Mouse (Mus musculus) cerebellum, adult 8-10 months (tissue): Measurements from ENCODE around the gene Slfn8.
"Not testable (repeated sequence)": the region's sequence is repeated elsewhere in the genome, so short reads cannot be mapped to it uniquely, and the experiment has no call there.

Experiments
- DNase-seq: peaks from one replicate; pipeline ENCODE4 v3.0.0; 2022

Gene Slfn8

DNA sequence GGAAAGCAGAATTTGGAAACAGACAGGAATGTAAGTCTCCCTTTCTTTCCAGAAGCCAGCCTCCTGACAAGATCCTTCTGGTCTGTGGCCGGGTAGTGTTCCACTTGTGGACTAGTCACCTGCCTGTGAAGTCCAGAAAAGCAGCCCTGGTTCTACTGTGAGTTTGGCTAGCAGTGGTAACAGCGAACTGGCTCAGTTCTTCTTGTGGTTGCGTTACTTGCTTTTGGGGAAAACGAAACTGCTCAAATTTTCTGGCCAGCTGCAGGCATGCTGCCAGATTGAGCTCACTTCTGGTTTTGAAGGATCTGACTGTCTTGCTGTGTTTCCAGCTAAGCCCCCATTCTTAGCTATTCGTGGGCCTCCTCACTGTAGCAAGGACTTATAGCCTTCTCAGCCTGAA lies at the start of gene Slfn8:
Gene Slfn8 (minus strand): TSS at position 190 of the 400 bp plus-strand sequence.
- no peak for DNase-seq

DNA sequence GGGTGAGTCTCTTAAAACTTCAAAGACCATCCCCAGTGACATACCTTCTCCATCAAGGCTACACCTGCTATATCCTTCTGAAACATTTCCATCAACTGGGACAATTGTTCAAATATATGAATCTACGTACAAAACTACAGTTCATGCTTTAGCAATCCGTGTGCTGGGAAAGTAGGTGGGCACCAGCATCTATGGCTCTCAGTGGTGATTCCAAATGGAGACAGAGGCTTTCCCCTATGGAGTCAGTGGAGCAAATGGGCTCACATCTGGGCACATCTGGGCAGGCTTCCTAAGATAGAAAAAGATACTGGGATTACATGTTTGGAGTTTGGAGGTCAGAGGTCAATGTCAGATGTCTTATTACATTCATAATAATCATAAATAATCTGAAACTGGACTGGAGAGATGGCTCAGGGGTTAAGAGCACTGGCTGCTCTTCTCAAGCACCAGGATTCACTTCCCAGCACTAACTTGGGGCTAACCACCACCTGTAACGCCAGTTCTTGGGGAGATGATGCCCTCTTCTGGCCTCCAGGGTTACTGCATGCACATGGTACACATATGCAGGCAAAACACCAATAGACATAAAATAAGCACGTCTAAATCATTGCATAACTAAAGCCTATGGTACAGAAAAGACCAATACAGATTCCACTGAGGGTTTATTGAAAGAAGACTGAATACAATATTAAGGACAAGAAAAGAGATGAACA lies 47.5 kb upstream of the Slfn8 start:
- no peak for DNase-seq

DNA sequence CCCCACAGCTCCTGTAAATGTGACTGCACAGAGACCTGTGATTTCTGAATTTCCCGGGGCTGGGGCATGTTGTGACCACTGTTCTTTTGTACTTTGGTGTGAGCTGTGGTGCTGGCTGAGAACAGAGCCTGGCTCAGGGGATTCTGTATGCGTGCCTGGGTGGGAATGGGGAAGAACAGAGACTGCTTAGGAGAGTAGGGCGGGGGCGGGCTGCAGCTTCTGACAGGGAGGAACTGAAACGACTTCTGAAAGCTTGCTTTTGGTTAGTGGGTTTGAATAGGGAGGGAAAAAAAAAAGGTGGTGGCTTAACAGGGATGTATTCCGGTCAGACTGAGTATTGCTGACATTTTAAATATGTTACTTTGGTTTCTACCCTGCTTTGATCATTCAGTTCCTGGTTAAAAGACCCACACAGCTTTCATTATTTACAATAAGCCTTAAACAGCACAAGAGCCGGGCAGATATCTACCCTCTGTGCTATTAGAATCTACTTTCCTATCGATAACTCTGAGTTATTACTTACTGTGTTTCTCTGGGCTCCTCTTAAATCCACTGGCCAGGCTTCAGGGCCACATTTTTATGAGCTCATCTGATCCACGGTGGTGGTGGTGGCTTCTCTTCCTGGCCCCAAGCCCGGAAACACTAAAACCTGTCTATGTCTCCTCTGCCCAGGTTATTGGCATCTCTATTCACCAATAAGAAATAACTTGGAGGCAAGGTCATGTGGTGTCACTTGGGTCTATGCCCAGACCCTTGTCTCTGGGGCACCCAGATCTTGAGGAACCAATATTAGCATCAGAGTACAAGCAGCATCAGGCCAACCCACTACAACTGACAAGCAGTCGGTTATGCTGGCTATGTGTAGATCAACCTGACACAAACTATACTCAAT lies 46.3 kb upstream of the Slfn8 start:
- DNase-seq = no peak

DNA sequence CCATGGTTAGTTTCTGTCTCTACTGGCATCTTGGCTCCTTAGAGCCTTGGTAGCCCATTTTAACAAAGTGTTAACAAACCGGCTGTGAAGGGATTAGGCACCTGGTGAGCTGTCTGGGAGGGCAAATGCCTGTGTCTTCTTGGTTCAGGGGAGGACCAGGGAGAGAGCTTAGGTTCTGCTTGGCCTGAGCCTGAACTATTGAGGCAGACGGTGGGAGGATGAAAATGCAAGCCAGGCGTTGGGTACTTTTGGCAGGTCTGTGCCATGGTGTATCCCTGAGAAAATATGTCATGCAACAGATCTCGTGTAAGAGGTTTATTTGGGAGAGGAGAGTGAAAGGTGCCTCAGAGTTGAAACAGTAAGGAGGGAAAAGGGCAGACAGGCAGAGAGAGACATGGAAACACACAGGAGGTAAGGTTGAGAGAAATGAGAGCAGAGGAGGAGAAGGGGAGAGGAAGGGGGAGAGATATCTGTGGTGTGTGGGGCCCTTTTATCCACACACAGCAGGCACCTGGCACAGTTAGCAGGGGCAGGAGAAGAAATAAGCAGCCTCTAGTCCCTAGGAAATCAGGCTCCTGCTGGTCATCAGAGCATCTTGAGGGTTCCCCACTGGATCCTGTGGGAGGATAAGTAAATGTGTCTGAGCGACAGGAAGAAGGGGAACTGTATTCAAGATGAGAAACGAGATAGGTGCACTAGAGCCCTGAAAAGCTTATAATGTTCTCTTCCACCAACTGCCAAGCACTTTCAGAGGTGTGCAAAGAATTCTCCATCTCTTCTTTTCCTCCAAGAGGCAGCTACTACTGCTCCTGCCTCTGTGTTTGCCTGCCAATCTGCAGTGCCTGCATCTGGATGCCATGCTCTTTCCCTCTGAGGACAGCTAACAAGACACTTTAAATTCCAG lies 45.1 kb upstream of the Slfn8 start:
- DNase-seq = no peak

DNA sequence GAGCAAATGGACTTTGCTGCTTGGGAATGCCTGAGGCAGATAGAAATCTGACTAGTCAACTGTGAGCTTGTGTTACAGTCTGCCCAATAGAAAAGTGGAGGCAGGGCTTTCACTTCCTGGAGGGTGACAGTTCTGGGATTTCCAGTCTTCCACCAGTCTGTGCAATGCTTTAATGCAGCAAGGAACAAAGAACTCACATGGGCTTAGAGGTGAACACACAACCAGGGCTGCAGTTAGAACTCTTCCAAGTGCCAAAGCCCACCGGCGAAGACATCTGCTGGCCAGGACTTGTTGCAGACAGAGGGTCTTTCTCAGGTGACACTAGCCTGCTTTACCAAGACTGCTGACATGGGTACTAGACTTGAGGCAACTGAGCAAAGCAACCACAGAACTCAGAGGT lies 44.3 kb upstream of the Slfn8 start, which contains the start of gene Slfn2:
Gene Slfn2 (plus strand): TSS at position 167 of the 400 bp plus-strand sequence.
- no peak for DNase-seq

DNA sequence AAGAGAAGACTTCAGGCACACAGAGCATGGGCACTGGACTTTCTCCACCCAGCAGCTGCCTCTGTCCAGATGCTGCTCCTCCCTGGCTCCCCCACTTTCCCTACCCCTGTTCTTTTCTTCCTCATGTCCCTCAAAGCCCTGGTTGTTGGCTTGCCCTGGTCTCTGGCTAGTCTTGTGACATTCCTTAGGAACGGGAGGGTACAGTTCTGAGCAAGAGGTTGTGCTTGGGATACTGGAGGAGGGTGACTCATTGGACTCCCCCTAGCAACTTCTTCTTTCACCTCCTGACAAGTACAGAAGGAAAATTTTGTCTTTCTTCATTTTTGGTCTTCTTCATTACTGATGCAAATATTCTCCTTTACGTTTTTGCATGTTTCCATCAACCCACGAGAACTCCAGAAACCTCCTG lies 43.3 kb upstream of the Slfn8 start:
- no peak for DNase-seq

DNA sequence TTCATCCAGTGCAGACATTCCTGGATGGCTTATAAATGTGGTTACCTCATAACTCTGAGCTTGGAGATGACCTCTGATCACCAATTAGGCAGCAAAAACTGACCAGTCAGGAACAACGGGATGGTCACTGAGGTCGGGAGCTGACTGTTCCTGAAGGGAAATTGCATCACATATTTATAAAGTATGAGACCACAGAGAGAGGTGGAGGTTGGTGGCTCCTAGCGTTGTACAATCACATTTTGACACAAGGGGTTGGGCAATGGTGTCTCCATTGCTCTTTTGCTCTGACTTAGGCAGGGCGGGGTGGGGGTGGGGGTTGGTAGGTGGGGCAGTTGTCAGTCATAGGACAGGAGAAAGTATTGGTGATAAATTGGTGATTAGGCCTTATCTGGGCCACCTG lies 42.5 kb upstream of the Slfn8 start:
- DNase-seq = no peak

DNA sequence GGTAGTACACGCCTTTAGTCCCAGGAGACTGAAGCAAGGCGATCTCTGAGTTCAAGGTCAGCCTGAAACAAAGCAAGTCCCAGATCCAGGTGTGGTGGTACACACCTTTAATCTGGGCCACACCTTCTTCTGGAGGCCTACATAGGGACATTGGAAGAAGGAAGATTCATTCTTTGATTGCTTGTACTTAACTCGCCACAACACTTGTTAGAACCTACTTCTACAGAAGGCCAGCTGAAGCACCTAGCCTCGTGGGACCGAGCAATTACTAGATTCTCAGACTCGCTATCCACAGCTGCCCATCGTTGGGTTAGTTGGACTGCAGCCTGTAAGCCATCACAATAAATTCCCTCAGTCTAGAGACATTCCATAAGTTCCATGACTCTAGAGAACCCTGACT lies 41.2 kb upstream of the Slfn8 start:
- DNase-seq = no peak

DNA sequence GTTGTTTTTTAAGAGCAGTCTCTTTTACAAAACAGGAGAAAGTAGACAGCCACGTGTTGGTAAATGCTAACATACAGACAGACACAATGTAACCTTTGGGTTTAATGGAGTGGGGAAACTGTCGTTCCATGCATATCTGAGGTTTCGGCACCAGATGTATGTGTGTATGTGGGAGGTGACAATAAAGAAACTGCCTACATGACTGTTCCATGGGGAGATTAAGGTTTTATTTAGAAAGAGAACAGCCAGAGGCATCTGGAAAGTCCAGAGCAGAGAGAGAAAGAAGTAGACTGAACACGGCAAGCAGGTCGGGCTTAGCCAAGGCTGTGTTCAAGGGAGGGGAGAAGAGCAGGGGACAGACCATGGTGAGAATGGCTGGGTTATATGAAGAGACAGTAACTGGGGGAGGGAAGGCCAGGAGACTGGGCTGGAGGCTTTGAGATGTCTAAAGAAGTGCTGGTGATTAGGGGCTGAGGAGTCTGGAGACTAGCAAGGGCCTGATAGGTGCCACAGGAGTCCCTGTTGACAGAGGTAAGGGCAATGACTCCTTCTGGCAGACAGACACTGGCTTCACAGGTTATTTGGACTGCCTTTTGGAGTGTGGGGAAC lies 39.9 kb upstream of the Slfn8 start:
- DNase-seq = no peak

DNA sequence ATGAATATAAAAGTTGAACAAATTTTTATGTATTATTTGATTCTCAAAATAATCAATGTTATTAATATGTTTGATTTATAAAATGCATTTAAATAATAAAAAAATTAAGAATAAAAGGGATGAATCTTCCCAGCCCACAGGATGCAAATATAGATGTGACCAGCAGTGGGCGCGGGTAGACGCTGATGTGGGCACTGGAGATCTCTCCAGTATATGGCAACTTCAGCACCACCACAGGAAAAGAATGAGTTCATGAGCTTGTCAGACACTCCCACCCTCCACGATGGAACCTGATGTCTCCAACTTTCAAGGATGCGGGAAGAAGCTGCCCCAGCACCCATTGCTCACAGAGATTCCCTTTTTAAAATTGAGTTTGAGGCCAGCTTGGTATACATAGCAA lies 37.3 kb upstream of the Slfn8 start:
- DNase-seq = peak; percentile 7

DNA sequence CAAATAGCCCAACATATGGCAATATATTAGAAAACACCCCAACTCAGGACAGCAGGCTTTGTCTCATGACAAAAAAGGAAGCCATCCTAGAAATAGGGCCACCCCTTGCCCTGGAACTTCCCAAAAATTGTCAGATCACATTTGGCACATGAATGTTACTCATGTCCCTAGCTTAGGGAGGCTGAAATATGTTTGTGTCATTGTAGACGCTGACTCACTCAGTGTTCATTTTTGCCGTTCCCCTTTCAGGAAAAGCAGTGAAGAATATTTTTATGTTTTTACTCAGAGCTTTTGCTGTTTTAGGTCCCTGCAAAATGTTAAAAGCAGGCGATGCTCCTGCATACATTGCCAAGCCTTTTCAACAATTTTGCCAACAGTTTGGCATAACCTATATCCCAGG lies 25.0 kb upstream of the Slfn8 start:
- DNase-seq = no peak

DNA sequence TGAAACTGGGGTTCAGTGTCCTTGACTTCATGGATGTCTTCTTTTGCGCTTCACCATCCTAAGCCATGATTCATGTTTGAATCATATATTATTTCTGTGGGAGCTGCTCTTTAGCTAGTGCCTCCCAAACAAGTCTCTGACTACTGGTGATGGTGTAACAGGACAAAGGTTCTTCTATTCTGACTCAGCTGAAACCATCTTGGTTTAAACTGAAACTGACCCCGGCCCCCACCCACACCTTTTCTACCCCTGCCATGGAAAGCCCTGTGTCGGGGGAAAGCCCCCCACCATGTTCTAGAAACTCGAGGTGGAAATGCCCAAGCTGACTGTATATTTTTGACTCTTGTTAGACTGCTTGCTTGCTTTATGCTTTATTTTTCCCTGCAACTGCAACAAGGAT lies 23.3 kb upstream of the Slfn8 start:
- no peak for DNase-seq

DNA sequence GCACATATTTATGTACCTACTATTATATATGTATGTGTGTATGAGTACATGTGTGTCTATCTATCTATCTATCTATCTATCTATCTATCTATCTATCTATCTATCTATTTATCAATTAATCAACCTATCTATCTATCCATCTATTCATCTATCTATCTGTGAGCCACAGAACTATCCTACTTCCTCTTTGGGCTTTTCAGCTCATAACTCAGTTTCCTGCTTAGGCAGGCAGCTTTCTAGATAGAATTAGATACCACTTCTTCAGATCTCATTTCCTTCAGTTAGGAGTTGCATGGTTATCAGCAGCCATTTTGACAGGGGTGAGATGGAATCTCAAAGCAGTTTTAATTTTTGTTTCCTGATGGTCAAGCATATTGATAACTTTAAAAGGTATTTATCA lies 20.4 kb upstream of the Slfn8 start:
- DNase-seq = no peak

DNA sequence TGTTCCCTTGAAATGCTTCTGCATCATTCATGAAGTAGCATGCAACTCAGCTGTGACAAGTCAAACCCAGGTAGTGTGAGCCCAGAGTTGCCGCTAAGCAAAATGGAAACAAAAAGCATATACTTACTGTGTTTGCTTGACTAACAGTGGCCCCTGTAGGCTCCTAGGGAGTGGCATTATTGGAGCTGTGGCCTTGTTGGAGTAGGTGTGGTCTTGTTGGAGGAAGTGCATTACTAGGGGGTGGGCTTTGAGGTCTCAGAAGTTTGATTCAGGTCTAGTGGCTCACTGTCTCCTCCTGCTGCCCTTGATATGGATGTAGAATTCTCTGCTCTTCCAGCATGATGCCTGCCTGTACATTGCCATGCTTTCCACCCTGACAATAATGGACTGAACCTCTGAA lies 19.7 kb upstream of the Slfn8 start:
- no peak for DNase-seq

DNA sequence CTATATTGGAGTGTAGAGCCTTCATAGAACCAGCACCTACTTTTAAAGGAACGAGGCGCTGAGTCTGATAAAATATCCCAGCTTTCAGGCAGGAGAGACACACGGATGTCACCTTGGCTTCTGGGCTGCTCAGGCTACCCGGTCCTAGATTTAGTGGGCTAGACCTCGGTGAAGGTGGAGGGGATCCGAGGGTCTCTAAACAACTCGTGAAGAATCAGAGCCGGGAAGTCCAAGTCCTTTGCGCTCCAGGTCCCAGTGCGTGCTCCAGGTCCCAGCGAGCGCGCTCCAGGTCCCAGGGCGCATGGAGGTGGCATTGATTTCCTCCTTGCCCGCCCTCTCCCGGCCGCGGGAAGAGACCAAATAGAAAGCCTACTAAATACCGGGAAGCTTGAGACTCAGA lies 19.2 kb upstream of the Slfn8 start:
- no peak for DNase-seq

DNA sequence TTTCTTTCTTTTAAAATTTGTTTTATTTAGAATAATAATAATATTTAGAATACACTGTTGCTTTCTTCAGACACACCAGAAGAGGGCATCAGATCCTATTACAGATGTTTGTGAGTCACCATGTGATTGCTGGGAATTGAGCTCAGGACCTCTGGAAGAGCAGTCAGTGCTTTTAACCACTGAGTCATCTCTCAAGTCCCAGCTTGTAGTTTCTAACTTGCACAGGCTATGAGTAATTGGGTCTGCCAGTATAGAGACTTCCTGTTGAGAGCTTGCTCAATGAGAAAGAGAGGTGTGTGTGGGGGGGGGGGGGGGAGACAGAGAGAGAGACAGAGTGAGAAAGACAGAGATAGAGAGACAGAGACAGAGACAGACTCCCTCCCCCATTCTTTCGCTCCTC lies 18.5 kb upstream of the Slfn8 start:
- DNase-seq = no peak

DNA sequence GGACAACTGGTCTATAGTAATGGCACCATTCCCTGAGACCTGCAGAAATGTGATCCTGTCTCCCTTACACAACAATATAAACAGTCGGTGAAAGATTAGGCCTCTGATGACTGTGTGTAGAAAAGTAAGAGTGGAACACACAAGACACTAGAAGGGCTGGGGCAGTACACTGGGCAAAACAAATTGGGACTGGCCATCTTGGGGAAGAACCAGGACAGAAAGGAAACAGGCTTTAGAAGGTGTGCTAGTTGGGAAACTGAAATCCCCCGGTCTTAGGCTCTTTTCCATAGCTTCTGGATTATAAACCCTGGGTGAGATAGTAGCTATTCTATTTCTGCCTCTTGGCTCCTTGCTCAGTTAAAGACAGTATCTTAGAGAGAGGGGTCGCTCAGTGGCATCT lies 18.1 kb upstream of the Slfn8 start:
- not testable (repeated sequence) for DNase-seq

DNA sequence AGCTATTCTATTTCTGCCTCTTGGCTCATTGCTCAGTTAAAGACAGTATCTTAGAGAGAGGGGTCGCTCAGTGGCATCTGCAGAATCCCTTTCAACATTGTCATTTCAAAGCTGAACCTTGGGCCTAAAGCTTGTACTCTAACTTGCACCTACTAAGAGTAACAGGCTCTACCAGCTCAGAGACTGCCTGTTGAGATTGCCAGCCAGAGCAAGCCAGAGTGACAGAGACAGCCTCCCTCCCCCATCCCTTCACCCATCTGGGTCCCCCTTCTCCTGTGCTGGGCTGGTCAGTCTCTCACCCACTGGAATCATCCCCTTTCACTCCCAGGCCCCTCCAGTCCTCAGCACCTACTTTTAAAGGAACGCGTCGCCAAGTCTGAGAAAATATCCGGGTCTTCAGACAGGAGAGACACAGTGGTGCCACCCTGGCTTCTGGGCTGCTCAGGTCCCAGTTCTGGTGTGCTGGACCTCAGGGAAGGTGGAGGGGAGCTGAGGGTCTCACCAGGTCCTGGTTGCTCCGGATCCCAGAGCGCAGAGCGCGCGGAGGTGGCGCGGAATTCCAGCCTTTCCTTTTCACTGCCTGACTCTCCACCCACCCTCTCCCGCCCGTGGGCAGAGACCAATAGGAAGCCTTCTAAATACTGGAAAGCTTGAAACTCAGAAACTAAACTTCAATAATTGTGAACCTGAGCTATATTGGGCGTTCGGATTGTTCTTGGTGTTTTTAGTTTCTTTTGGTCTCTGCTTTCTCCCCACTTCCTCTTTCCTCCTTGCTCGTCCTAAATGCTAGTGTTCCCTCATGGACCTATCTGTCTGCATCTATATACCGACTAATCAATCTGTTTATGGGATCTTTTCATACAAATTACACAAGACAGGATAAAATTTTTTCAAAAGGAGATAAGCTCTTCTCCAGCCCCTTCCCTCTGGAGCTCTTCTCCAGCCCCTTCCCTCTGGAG lies 770 bp downstream of the Slfn8 start:
- DNase-seq = not testable (repeated sequence)

DNA sequence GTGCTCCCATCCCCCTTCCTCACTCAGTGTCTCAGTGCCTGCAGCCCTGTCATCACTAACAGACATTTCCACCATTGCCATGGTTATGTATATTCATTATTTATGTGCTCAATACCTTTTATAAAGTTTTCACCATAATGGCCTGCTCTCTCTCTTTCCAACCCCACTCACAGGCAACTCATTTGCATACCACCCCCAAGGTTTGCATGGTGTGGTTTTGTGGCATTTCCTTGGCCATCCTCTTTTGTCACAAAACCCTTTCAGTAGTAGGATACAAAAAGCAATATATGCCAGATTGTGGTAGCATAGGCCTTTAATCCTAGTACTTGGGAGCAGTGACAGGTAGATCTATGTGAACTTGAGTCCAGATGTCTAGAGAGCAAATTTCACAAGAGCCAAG lies 4.5 kb downstream of the Slfn8 start:
- no peak for DNase-seq

DNA sequence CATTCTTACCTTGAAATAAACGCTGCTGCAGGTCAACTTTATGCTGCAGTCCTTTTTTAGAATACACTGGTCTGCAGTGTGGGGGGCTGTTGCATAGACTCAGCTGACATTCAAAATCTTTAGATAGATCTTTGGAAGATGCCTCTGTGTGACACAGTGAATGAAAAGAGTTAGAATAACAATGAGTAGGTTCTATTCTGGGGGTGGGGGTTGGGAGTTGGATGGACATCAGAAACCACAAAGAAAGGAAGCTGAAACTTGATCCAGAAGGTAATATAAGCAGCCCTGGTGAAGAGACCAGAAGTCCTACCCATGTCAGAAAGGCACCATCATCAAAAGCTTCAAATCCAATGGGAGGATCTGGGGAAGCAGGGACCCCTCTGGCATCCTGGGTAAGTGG lies 7.3 kb downstream of the Slfn8 start:
- DNase-seq = no peak

DNA sequence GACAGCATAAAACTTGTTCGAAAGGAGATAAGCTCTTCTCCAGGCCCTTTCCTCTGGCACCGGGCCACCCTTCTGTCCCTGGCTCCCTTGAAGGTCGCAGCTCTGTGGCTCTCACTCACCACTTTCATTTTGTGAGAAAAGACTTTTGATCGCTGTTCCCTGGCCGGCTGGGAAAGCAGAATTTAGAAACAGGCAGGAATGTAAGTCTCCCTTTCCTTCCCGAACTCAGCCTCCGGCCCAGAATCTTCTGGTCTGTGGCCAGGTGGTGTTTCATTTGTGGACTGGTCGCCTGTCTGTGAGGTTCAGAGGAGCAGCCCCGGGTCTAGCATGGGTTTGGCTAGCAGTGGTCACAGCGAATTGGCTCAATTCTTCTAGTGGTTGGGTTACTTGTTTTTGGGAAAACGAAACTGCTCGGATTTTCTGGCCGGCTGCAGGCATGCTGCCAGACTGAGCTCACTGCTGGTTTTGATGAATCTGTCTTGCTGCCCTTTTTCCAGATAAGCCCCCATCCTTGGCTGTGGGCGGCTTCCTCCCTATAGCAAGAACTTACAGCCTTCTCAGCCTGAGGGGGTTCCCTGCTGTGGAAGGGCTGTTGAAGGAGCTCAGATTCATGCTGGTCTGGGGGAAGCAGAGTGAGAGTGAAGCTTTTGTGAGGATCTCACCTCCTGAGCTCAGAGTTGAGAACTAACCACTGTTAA lies 29.0 kb downstream of the Slfn8 start, which contains the start of gene Slfn9:
Gene Slfn9 (minus strand): TSS at position 362 of the 698 bp plus-strand sequence.
- DNase-seq = peak; percentile 11
